Mouse (Mus musculus): ENCODE results near the gene Gm3045. TPM values are rescaled to one million over a fixed set of nuclear protein-coding genes. Genes with fewer than 3 reads are reported as not detected.

Gene Gm3045
- not detected in 2 replicates for polyA plus RNA-seq (2015; fragmentation: Nextera tagmentation; extraction: Ambion mirVana)

- H3K4me3 ChIP-seq (ENCODE audit: low read length): no peak within 1 kb of the TSS
- no peak within 1 kb of the TSS for H3K9ac ChIP-seq (ENCODE audit: low read length)
- H3K4me2 ChIP-seq (ENCODE audit: low read depth, low read length): no peak within 1 kb of the TSS
- no peaks in the 10 kb centered on the region for H3K27me3 ChIP-seq (ENCODE audit: control insufficient read depth, insufficient read depth, low read depth, low read length)
- WGBS: 67% methylated on average over 4 of the region's 4 CpGs
- no peaks in the 10 kb centered on the region for H3K36me3 ChIP-seq (ENCODE audit: control insufficient read depth, insufficient read depth, low read length)
- no peak within 1 kb of the TSS for H3K27ac ChIP-seq (ENCODE audit: low read length)
- H3K4me1 ChIP-seq (replicated peaks; ENCODE audit: control insufficient read depth, insufficient read depth, low read length): no peaks in the 10 kb centered on the region; the same call in 1 of the 2 replicates
- no peak for ATAC-seq (ENCODE audit: low read depth)
- H3K9me3 ChIP-seq (ENCODE audit: control insufficient read depth, low read length): no peaks in the 10 kb centered on the region
These were observed at the start of gene Gm3045 for GRCm38 (mm10) chr13:56426365-56426764. Gene Gm3045, plus strand, starts transcription at chr13:56426594.

DNA sequence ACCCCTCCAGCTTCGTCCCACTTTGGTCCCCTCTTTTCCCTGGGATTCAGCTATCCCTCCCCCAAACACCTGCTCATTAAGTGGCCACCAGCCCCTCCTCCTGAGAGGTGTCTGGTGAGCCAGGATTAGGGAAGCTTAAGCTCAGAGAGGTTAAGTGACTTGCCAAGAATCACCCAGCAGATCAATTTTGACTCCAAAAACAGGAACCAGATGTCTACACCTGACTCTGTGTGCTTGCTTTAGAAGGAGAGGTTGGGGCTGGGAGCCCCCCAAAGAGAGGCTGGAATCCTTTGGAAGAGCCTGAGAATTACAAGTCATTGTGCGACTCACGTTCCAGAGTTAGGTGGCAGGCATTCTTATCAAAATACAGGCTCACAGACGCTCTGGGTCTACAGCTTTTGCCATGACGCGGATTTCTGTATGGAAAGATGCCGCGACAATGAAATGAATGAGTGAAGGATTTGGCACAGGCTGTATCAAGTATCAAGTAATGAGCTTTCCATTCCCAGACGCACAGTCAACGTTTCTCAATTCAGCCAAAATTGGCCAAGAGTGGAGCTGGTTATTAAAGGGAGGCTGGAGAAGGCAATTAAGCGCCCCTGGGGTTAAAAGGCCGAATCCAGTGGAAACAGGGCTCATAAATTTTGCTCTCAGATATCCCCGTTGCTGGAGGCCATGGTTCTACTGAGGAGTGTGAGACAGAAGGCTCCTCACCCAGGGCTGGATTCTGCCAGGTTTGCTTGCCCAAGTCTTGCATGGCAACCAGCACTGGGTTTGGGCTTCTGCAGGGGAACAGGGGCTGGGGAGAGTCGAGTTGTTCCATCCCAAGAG is 45.3 kb upstream of the Gm3045 start:
- Histone ChIP-seq H3K27me3 (ENCODE audit: control insufficient read depth, insufficient read depth, low read depth, low read length) (no peaks in the 10 kb centered on the region), H3K27ac (ENCODE audit: low read length) (no peak overlapping the region), H3K4me2 (ENCODE audit: low read depth, low read length) (no peak overlapping the region), H3K4me3 (ENCODE audit: low read length) (no peak overlapping the region), H3K4me1 (replicated peaks; ENCODE audit: control insufficient read depth, insufficient read depth, low read length) (no peaks in the 10 kb centered on the region; the same call in 1 of the 2 replicates), H3K9ac (ENCODE audit: low read length) (no peak overlapping the region), H3K9me3 (ENCODE audit: control insufficient read depth, low read length) (no peaks in the 10 kb centered on the region), H3K36me3 (ENCODE audit: control insufficient read depth, insufficient read depth, low read length) (no peaks in the 10 kb centered on the region)
- WGBS: 58% methylated on average over 14 of the region's 14 CpGs
- ATAC-seq (ENCODE audit: low read depth): no peak

- H3K4me3 ChIP-seq (ENCODE audit: low read length): no peak overlapping the region
- H3K4me1 ChIP-seq (replicated peaks; ENCODE audit: control insufficient read depth, insufficient read depth, low read length): peaks cover 2% of the 10 kb centered on the region; the same call in 1 of the 2 replicates
- no peak overlapping the region for H3K9ac ChIP-seq (ENCODE audit: low read length)
- H3K36me3 ChIP-seq (ENCODE audit: control insufficient read depth, insufficient read depth, low read length): no peaks in the 10 kb centered on the region
- no peak overlapping the region for H3K4me2 ChIP-seq (ENCODE audit: low read depth, low read length)
- WGBS: 54% methylated on average over 3 of the region's 3 CpGs
- no peaks in the 10 kb centered on the region for H3K27me3 ChIP-seq (ENCODE audit: control insufficient read depth, insufficient read depth, low read depth, low read length)
- H3K27ac ChIP-seq (ENCODE audit: low read length): no peak overlapping the region
- H3K9me3 ChIP-seq (ENCODE audit: control insufficient read depth, low read length): no peaks in the 10 kb centered on the region
- no peak for ATAC-seq (ENCODE audit: low read depth)
These were observed 43.0 kb upstream of the Gm3045 start for GRCm38 (mm10) chr13:56383406-56383805.

DNA sequence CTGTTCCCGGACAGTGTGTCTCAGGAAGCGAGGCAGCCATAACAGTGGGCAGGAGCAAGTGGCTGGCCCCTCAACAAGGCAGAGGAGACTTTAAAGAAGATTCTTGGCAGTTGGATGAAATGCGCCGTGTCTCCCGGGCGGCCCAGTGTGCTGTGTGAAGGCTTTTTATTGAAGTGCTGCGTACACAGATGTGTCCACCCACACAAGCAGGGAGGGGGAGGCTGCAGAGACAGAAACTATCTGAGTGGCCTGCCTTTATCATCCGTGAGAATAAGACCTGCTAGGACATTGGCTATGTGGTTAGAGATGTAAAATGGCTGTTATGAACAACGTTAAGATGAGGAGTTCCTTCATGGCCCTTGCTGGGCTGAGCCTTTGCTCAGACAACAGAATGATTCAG is 40.0 kb upstream of the Gm3045 start:
- no peaks in the 10 kb centered on the region for H3K36me3 ChIP-seq (ENCODE audit: control insufficient read depth, insufficient read depth, low read length)
- no peak overlapping the region for H3K4me2 ChIP-seq (ENCODE audit: low read depth, low read length)
- H3K4me1 ChIP-seq (replicated peaks; ENCODE audit: control insufficient read depth, insufficient read depth, low read length): peaks cover 2% of the 10 kb centered on the region; the same call in 1 of the 2 replicates
- WGBS: 40% methylated on average over 9 of the region's 9 CpGs
- no peaks in the 10 kb centered on the region for H3K9me3 ChIP-seq (ENCODE audit: control insufficient read depth, low read length)
- H3K9ac ChIP-seq (ENCODE audit: low read length): no peak overlapping the region
- no peak overlapping the region for H3K4me3 ChIP-seq (ENCODE audit: low read length)
- H3K27me3 ChIP-seq (ENCODE audit: control insufficient read depth, insufficient read depth, low read depth, low read length): no peaks in the 10 kb centered on the region
- no peak for ATAC-seq (ENCODE audit: low read depth)
- H3K27ac ChIP-seq (ENCODE audit: low read length): no peak overlapping the region

- Histone ChIP-seq H3K9ac (ENCODE audit: low read length) (no peak overlapping the region), H3K9me3 (ENCODE audit: control insufficient read depth, low read length) (no peaks in the 10 kb centered on the region), H3K36me3 (ENCODE audit: control insufficient read depth, insufficient read depth, low read length) (no peaks in the 10 kb centered on the region), H3K4me2 (ENCODE audit: low read depth, low read length) (no peak overlapping the region), H3K27ac (ENCODE audit: low read length) (no peak overlapping the region), H3K4me3 (ENCODE audit: low read length) (no peak overlapping the region), H3K27me3 (ENCODE audit: control insufficient read depth, insufficient read depth, low read depth, low read length) (no peaks in the 10 kb centered on the region), H3K4me1 (replicated peaks; ENCODE audit: control insufficient read depth, insufficient read depth, low read length) (0 out of 2 replicates have a peak, but pooled peaks cover 2% of the 10 kb centered on the region)
- 31% methylated on average over 5 of the region's 5 CpGs for WGBS
- peak; percentile 76 for ATAC-seq (ENCODE audit: low read depth)
These were observed 39.0 kb upstream of the Gm3045 start for GRCm38 (mm10) chr13:56387374-56387773.

DNA sequence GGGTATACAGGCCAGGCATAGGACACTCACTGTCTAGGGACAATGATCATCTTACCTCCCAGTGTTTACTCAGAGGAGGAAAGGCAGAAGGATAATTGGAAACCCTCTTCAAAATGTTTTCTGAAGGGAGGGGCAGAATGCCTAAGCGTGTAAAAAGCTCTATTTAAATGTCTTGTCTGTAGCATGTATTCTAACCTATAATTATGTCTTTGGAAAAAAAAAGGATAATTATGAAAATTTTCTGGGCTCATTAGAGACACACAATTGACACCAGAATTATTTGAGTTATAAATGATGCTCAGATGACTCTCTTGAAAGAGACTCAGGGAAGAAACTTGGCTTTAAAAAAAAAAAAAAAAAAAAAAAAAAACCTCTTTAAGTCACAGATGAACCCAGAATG is 38.4 kb upstream of the Gm3045 start:
- H3K4me3 ChIP-seq (ENCODE audit: low read length): no peak overlapping the region
- H3K9ac ChIP-seq (ENCODE audit: low read length): no peak overlapping the region
- H3K27me3 ChIP-seq (ENCODE audit: control insufficient read depth, insufficient read depth, low read depth, low read length): no peaks in the 10 kb centered on the region
- H3K27ac ChIP-seq (ENCODE audit: low read length): no peak overlapping the region
- WGBS: 68% methylated on average over 1 of the region's 1 CpGs
- H3K4me1 ChIP-seq (replicated peaks; ENCODE audit: control insufficient read depth, insufficient read depth, low read length): 0 out of 2 replicates have a peak, but pooled peaks cover 2% of the 10 kb centered on the region
- no peak for ATAC-seq (ENCODE audit: low read depth)
- no peaks in the 10 kb centered on the region for H3K9me3 ChIP-seq (ENCODE audit: control insufficient read depth, low read length)
- no peak overlapping the region for H3K4me2 ChIP-seq (ENCODE audit: low read depth, low read length)
- H3K36me3 ChIP-seq (ENCODE audit: control insufficient read depth, insufficient read depth, low read length): no peaks in the 10 kb centered on the region

GRCm38 (mm10) chr13:56397572-56397971 is 28.8 kb upstream of the Gm3045 start:
- H3K4me2 ChIP-seq (ENCODE audit: low read depth, low read length): no peak overlapping the region
- H3K9me3 ChIP-seq (ENCODE audit: control insufficient read depth, low read length): no peaks in the 10 kb centered on the region
- 29% methylated on average over 5 of the region's 5 CpGs for WGBS
- H3K36me3 ChIP-seq (ENCODE audit: control insufficient read depth, insufficient read depth, low read length): no peaks in the 10 kb centered on the region
- H3K27me3 ChIP-seq (ENCODE audit: control insufficient read depth, insufficient read depth, low read depth, low read length): no peaks in the 10 kb centered on the region
- H3K4me3 ChIP-seq (ENCODE audit: low read length): no peak overlapping the region
- no peak overlapping the region for H3K9ac ChIP-seq (ENCODE audit: low read length)
- H3K4me1 ChIP-seq (replicated peaks; ENCODE audit: control insufficient read depth, insufficient read depth, low read length): no peaks in the 10 kb centered on the region; the same call in none of the 2 replicates
- ATAC-seq (ENCODE audit: low read depth): peak; percentile 90
- no peak overlapping the region for H3K27ac ChIP-seq (ENCODE audit: low read length)

GRCm38 (mm10) chr13:56401186-56401585 is 25.2 kb upstream of the Gm3045 start:
- Histone ChIP-seq H3K36me3 (ENCODE audit: control insufficient read depth, insufficient read depth, low read length) (no peaks in the 10 kb centered on the region), H3K4me2 (ENCODE audit: low read depth, low read length) (no peak overlapping the region), H3K9me3 (ENCODE audit: control insufficient read depth, low read length) (no peaks in the 10 kb centered on the region), H3K9ac (ENCODE audit: low read length) (no peak overlapping the region), H3K27me3 (ENCODE audit: control insufficient read depth, insufficient read depth, low read depth, low read length) (no peaks in the 10 kb centered on the region), H3K4me1 (replicated peaks; ENCODE audit: control insufficient read depth, insufficient read depth, low read length) (no peaks in the 10 kb centered on the region; the same call in none of the 2 replicates), H3K4me3 (ENCODE audit: low read length) (no peak overlapping the region), H3K27ac (ENCODE audit: low read length) (no peak overlapping the region)
- 71% methylated on average over 4 of the region's 4 CpGs for WGBS
- ATAC-seq (ENCODE audit: low read depth): no peak

DNA sequence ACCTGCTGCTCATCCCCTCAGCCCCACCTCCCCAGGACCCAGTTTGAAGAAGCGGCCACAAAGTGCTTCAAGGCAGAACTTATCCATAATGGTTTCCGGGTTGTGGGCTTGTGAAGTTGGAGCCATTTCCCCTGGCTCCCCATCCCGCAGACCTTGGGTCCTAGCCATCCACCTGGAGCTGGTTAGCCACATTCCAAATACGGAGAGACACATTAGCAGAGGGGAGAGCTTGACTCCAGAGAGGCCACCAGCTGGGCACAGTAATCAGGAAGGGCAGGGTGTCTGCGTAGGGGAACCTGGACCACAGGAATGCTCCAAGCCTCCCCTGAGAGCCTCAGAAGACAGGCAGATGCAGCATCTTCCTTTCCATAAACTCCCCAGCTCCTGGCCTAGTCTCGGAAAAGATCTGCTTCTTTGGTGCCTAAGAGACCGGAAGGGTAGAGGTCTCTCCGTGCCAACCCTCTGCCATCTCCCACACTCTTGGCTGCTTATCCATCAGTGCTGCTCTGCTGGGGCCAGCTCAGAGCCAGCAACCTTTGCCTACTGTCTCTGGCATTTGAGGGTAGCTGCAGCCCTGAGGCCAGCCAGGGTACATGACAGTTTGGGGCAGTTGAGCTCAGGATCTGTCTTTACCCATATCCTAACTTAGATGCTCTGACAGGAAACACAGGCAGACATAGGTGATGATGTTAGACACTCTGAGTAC is 22.9 kb upstream of the Gm3045 start:
- no peaks in the 10 kb centered on the region for H3K27me3 ChIP-seq (ENCODE audit: control insufficient read depth, insufficient read depth, low read depth, low read length)
- WGBS: 83% methylated on average over 8 of the region's 8 CpGs
- ATAC-seq (ENCODE audit: low read depth): no peak
- H3K9ac ChIP-seq (ENCODE audit: low read length): no peak overlapping the region
- no peak overlapping the region for H3K4me2 ChIP-seq (ENCODE audit: low read depth, low read length)
- no peak overlapping the region for H3K4me3 ChIP-seq (ENCODE audit: low read length)
- no peak overlapping the region for H3K27ac ChIP-seq (ENCODE audit: low read length)
- H3K4me1 ChIP-seq (replicated peaks; ENCODE audit: control insufficient read depth, insufficient read depth, low read length): no peaks in the 10 kb centered on the region
- no peaks in the 10 kb centered on the region for H3K9me3 ChIP-seq (ENCODE audit: control insufficient read depth, low read length)
- H3K36me3 ChIP-seq (ENCODE audit: control insufficient read depth, insufficient read depth, low read length): no peaks in the 10 kb centered on the region

Data from lung, embryonic 16.5 days (tissue).